Mouse (Mus musculus) liver, embryonic 14.5 days (tissue): Measurements from ENCODE around the gene Kif5c.

Experiments used
- CTCF ChIP-seq: IDR thresholded peaks from 2 replicates; pipeline ENCODE4 v1.5.1; 2016; ENCODE audit warnings: antibody characterized with exemption, low read depth, control low read depth
- EP300 ChIP-seq: IDR thresholded peaks from 2 replicates; pipeline ENCODE4 v1.6.1; 2016; ENCODE audit warnings: antibody characterized with exemption, low read depth

DNA sequence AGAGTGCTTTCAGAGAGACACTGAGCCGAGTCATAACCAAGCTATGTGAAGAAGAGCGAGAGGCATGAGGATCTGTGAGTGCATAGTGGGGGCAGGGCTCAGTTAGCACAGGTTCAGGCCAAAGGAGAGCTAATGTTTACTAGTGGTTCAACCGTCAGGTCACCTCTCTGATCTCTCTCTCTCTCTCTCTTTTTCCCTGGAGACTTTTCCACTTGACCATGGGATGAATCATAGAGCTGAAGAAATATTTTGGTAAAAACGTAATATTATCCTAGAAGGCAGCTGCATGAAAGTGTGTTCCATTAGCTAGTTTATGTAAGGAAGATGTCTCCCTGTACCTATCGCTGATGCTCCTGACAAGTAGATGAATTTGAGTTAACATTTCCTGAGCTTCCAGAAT is 199.0 kb downstream of the Kif5c start:
- no peak for TF ChIP-seq CTCF
- TF ChIP-seq EP300 = no peak
